Mouse (Mus musculus) lung, embryonic 14.5 days (tissue): ENCODE data around the gene Cyth4. TPM values are rescaled to one million over a fixed set of nuclear protein-coding genes. Genes with fewer than 3 reads are reported as not detected.

Experiments used
- ATAC-seq: fragments of 200-750 bp; cut with Nextera tagmentation; 2 replicates; pipeline ENCODE4 v1.8.0; 2017; ENCODE audit warnings: mild to moderate bottlenecking, moderate TSS enrichment, moderate library complexity; ENCODE audit not compliant: insufficient read depth
- DNase-seq: peaks from one replicate; pipeline ENCODE4 v3.0.0-alpha.2; 2015
- H3K27ac ChIP-seq: fragments of 300-500 bp; sonication (generic); 2 replicates; pipeline ENCODE4 v1.5.1; 2014; ENCODE audit warnings: low read depth, mild to moderate bottlenecking, moderate library complexity
- H3K27me3 ChIP-seq: fragments of 300-500 bp; sonication (generic); 2 replicates; pipeline ENCODE4 v1.6.1; 2014; ENCODE audit warnings: low read length, control low read depth; ENCODE audit not compliant: insufficient read depth
- H3K36me3 ChIP-seq: fragments of 300-500 bp; sonication (generic); 2 replicates; pipeline ENCODE4 v1.6.1; 2014; ENCODE audit warnings: control low read depth; ENCODE audit not compliant: insufficient read depth
- H3K4me1 ChIP-seq: fragments of 300-500 bp; sonication (generic); 2 replicates; pipeline ENCODE4 v1.6.1; 2014; ENCODE audit warnings: antibody characterized with exemption, control low read depth; ENCODE audit not compliant: insufficient read depth
- H3K4me2 ChIP-seq: fragments of 300-500 bp; sonication (generic); 2 replicates; pipeline ENCODE4 v1.6.1; 2014; ENCODE audit warnings: mild to moderate bottlenecking
- H3K4me3 ChIP-seq: fragments of 300-500 bp; sonication (generic); 2 replicates; pipeline ENCODE4 v1.5.1; 2014; ENCODE audit warnings: low read depth, low read length
- H3K9ac ChIP-seq: fragments of 300-500 bp; sonication (generic); 2 replicates; pipeline ENCODE4 v1.6.1; 2014
- H3K9me3 ChIP-seq: fragments of 300-500 bp; sonication (generic); 2 replicates; pipeline ENCODE4 v1.6.1; 2016; ENCODE audit warnings: low read depth, low read length, control low read depth
- CTCF ChIP-seq: IDR thresholded peaks from 2 replicates; pipeline ENCODE4 v1.5.1; 2016; ENCODE audit warnings: antibody characterized with exemption, low read depth
- WGBS: fragments of 180-500 bp; shearing (Covaris S2); extraction: QIAGEN DNeasy Blood & Tissue Kit; methylation state at CpG from one replicate; pipeline ENCODE4 v1.1.7; 2014; 5-methylcytosine and 5-hydroxymethylcytosine counted together
- polyA plus RNA-seq: library from polyadenylated mRNA; unstranded; fragments of >200 nt; fragmentation: Nextera tagmentation; extraction: Ambion mirVana; gene quantifications from 2 replicates; pipeline ENCODE4 v1.2.1, GENCODE M21; 2014

The Cyth4 gene
- polyA plus RNA-seq, 1 experiment from 2014 or later, result 4.9 TPM

DNA sequence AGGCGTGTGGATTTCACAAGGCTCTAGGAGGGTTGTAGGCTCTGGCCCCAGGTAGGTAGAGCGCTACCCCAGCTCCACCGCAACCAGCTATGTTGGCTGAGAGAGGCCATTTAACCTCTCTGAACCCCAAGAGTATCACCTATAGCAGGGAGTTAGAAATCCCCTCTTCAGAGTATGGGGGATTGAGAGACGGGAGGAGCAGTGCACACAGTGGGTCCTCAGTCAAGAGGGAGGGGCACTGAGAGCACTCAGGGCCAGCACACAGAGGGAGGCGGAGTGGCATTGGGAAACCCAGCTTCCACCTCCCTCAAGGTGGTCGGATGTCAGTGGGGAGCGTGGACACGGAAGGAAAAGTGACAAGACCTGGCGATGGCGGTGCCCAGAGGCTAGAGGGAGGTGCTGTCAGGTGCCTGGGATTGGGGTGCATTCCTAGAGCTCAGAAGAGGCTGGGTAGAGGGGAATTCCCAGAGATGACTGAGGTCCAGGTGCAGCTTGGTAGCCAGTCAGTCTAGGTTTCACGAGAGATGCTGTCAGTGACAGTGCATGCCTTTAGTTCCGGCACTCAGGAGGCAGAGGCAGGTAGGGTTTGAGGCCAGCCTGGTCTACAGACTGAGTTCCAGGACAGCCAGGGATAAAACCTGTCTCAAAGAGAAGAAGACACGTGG is 2.8 kb downstream of the Cyth4 start:
- Histone ChIP-seq H3K4me1 (no peaks in the 10 kb centered on the region), H3K4me2 (no peak overlapping the region), H3K27me3 (no peaks in the 10 kb centered on the region), H3K4me3 (no peak overlapping the region), H3K36me3 (no peaks in the 10 kb centered on the region), H3K9ac (no peak overlapping the region), H3K27ac (no peak overlapping the region), H3K9me3 (no peaks in the 10 kb centered on the region)
- ATAC-seq (no peak), DNase-seq (no peak)
- 68% methylated on average over 13 of the region's 13 CpGs for WGBS
- no peak for TF ChIP-seq CTCF

DNA sequence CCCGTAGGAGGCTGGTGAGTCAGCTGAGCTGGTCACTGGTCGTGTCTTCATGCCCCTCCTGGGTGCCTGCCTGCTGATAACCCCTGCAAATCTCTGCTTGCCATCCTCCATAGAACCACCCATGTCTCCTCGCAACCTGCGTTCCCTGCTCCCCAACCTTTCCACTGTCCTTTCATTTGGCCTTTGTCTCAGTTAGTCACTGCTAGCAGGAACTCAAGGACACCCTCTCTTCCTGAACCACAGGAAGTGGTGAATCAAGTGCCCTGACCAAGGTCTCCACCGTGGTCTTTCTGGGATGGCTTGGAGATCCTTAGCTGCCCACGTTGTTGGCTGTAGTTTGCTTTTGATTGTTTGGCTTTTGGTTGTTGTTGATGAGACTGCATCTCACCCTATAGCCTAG is 4.3 kb downstream of the Cyth4 start:
- WGBS, result 70% methylated on average over 6 of the region's 6 CpGs
- TF ChIP-seq CTCF, result no peak
- H3K4me1 ChIP-seq, result no peaks in the 10 kb centered on the region

DNA sequence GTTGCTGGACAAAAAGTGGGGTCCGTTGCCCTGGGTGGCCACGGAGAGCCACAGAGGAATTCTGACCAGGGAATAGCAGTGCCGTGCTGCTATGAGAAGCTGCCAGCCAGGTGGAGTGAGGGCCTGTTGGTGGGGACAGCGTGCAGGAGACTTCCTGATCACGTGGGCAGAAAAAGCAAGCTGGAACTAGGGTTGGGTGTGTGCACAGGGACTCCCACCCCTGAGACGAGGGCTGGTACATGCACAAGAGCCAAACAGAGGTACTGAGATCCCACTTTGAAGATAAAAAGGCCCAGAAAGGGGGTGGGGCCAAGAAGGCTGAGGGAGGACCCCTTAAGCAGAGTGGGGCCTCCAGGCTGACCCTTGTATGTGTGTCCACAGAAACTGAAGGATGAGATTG is 7.4 kb downstream of the Cyth4 start:
- no peaks in the 10 kb centered on the region for H3K27me3 ChIP-seq
- no peak overlapping the region for H3K9ac ChIP-seq
- 51% methylated on average over 6 of the region's 6 CpGs for WGBS
- H3K4me3 ChIP-seq, result no peak overlapping the region
- TF ChIP-seq CTCF, result no peak
- DNase-seq (no peak), ATAC-seq (no peak)
- H3K4me1 ChIP-seq, result no peaks in the 10 kb centered on the region
- no peaks in the 10 kb centered on the region for H3K9me3 ChIP-seq
- no peaks in the 10 kb centered on the region for H3K36me3 ChIP-seq
- no peak overlapping the region for H3K4me2 ChIP-seq
- no peak overlapping the region for H3K27ac ChIP-seq

More for the DNA sequence above, 4.3 kb downstream of the Cyth4 start:
- Histone ChIP-seq H3K4me2 (no peak overlapping the region), H3K4me3 (no peak overlapping the region), H3K36me3 (no peaks in the 10 kb centered on the region), H3K9ac (no peak overlapping the region), H3K9me3 (no peaks in the 10 kb centered on the region), H3K27ac (no peak overlapping the region), H3K27me3 (no peaks in the 10 kb centered on the region)
- DNase-seq (no peak), ATAC-seq (no peak)

GRCm38 (mm10) chr15:78605371-78605791 is 8.5 kb downstream of the Cyth4 start:
- H3K27me3 ChIP-seq, result no peaks in the 10 kb centered on the region
- TF ChIP-seq CTCF, result no peak
- H3K36me3 ChIP-seq, result no peaks in the 10 kb centered on the region
- ATAC-seq (no peak), DNase-seq (no peak)
- H3K4me1 ChIP-seq, result no peaks in the 10 kb centered on the region
- no peak overlapping the region for H3K4me3 ChIP-seq
- H3K27ac ChIP-seq, result no peak overlapping the region
- no peaks in the 10 kb centered on the region for H3K9me3 ChIP-seq
- WGBS, result 38% methylated on average over 3 of the region's 3 CpGs
- no peak overlapping the region for H3K9ac ChIP-seq
- H3K4me2 ChIP-seq, result no peak overlapping the region

DNA sequence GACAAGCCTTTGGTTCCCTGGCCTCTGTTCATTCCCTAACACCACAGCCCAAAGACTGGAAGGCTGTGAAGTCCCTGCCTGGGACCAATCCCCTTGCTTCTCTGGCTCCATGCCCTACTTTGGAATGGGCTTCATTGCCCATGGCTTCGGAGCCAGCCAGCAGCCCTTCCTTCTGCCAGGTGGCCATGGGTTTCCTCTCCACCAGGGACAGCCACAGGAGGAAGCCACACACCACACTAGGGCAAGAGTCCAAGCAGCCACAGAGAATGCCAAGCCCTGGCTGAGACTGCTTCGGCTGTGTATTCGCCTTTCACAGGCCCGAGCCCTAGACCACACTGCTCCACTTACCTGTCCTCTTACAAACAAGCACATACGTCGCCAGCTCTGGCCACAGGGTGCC is 9.2 kb downstream of the Cyth4 start:
- H3K27me3 ChIP-seq, result no peaks in the 10 kb centered on the region
- DNase-seq (no peak), ATAC-seq (no peak)
- no peaks in the 10 kb centered on the region for H3K9me3 ChIP-seq
- 75% methylated on average over 6 of the region's 6 CpGs for WGBS
- no peak overlapping the region for H3K27ac ChIP-seq
- H3K4me1 ChIP-seq, result no peaks in the 10 kb centered on the region
- no peak for TF ChIP-seq CTCF
- H3K36me3 ChIP-seq, result no peaks in the 10 kb centered on the region
- no peak overlapping the region for H3K4me2 ChIP-seq
- no peak overlapping the region for H3K4me3 ChIP-seq
- H3K9ac ChIP-seq, result no peak overlapping the region

DNA sequence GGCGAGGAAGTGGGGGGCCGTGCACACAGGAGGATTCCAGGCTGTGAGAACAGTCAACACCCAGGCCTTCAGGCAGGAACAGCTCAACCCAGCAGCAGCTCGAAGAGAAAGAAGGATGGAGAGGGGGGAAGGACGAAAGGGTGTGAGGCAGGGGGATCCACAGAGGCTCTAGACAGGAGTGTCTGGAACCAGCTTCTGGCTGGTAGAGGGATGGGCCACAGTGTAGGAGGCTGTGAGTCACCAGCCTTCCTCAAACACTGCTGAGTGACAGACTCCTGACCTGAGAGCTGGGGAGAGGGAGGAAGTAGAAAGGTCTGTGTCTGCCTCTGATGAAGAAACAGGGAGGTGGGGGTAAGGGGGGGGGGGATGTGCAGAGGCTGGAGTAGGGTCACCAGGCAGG is 10.6 kb downstream of the Cyth4 start:
- WGBS, result 54% methylated on average over 4 of the region's 4 CpGs
- no peak overlapping the region for H3K4me2 ChIP-seq
- H3K27ac ChIP-seq, result no peak overlapping the region
- DNase-seq (peak; percentile 9), ATAC-seq (no peak; the same call in 1 of the 2 replicates)
- no peaks in the 10 kb centered on the region for H3K36me3 ChIP-seq
- no peak overlapping the region for H3K4me3 ChIP-seq
- no peaks in the 10 kb centered on the region for H3K9me3 ChIP-seq
- no peak for TF ChIP-seq CTCF
- H3K9ac ChIP-seq, result no peak overlapping the region
- H3K4me1 ChIP-seq, result no peaks in the 10 kb centered on the region
- H3K27me3 ChIP-seq, result no peaks in the 10 kb centered on the region

DNA sequence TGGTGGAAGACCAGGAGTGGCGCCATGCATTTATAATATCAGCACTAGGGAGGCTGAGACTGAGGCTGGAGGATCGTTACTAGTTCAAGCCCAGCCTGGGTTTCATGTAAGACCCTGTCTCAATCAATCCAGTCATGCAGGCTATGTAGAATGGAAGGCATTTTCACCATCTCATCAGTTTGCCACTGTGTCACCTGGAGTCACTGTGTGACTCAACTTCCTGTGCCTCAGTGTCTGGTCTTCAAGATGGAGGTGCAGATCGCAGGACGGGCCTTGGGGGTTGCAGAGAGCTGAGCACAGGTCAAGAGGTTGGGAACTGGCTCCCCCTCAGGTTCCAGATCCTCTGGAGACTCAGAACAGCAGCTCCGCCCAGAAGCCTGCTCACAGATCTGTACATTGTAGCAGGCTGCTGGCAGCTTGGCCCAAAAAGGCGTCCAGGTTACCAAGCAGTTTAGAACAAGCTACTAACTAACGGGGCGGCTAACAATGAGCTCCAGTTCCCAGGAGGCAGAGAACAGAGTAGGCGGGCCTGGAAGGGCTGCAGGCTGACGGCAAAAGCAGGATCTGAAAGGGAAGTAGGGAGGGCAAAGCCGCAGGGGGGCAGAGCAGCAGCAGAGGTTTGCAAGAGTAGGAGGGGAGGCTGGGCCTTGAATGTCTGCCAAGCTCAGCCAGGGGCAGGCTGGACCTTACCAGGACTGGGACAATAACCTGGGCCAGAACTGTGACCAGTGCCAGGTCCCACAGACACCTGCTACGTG is 14.0 kb downstream of the Cyth4 start:
- H3K9ac ChIP-seq, result no peak overlapping the region
- H3K9me3 ChIP-seq, result no peaks in the 10 kb centered on the region
- H3K27me3 ChIP-seq, result no peaks in the 10 kb centered on the region
- H3K4me3 ChIP-seq, result no peak overlapping the region
- H3K4me2 ChIP-seq, result no peak overlapping the region
- H3K36me3 ChIP-seq, result no peaks in the 10 kb centered on the region
- DNase-seq, result peak; percentile 20
- no peaks in the 10 kb centered on the region for H3K4me1 ChIP-seq
- 40% methylated on average over 12 of the region's 12 CpGs for WGBS
- ATAC-seq, result no peak
- TF ChIP-seq CTCF, result no peak
- no peak overlapping the region for H3K27ac ChIP-seq
